Mouse (Mus musculus) erythroblast, embryonic 14.5 days (primary cell): ENCODE results near the gene Tmem94.

Experiments used
- GATA1 ChIP-seq: IDR thresholded peaks from 2 replicates; pipeline ENCODE4 v1.6.1; 2012; ENCODE audit warnings: low read length, inconsistent platforms, mixed read lengths
- TAL1 ChIP-seq: IDR thresholded peaks from 3 replicates; pipeline ENCODE4 v1.6.1; 2012; ENCODE audit warnings: low read length, inconsistent platforms, mixed read lengths

DNA sequence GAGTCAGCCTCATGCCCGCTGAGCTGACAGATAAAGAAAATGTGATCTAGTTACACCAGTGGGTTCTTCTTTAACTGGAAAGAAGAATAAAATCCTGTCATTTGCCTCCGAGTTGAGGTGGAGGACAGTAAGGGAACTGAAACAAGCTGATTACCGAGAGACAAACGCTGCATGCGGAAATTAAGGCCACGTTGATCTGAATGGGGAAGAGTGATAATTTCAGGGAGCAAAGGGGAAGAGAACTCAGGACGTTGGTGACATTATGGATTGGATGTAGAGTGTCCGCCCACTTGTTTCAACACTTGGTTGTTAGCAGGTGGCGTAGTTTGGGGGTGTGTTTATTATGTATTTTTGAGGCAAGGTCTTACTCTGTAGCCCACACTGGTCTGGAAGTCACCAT is 22.3 kb upstream of the Tmem94 start:
- no peak for TF ChIP-seq TAL1
- TF ChIP-seq GATA1, result no peak
